Mouse (Mus musculus) T-helper 2 cell (primary cell): Measurements from ENCODE around the gene Nrarp.

Experiments
- in situ Hi-C: fragments of 300-600 bp; cut with MboI, MseI; formaldehyde crosslinking; loops from one replicate; pipeline ENCODE4 v1.15.1; 2025; ENCODE audit warnings: high pct_unique_total_duplicates

Nrarp gene

DNA sequence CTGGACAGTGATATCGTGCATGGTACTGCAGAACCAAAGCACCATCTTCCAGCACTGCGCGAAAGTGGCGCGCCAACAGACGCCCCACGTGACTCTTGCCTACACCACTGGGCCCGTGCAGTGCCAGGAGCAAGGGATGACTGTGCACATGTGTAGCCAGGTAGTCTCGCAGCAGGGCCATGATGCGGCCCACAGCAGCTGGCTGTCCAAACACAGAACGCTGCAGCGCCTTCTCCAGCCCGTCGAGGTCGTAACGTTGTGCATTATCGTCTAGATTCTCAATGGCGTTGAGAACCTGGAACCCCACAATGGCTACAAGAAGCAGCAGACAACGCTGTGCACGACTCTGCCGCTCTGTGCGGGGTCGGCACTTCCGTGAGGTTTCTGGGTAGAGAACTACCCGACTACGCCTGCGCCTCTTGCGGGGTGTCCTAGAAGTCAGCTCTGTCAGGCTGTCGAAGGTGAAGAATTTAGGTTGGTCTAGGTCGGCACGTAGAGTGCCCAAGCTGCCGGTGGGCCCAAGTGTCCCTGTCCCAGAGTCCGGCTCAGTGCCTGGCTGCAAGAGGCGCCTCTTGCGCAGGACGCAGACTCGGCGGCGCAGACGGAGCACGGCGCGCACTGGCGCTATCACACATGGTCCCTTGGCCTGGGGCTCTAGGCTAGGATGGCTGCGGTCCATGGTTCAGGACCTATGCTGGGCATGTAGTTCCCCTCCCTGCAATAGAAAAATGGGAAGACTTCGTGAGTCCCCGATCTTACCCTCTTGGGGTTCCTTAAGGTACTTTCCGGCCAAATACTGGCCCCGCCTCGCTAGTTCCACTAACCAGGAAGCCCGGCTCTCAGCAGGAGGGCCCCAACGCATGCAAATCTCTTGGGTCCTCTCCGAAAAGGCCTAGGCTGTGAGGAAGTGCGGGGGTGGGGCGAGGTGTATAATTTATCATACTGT, 14.9 kb downstream of the Nrarp start:
- in situ Hi-C loops: no loop called here

DNA sequence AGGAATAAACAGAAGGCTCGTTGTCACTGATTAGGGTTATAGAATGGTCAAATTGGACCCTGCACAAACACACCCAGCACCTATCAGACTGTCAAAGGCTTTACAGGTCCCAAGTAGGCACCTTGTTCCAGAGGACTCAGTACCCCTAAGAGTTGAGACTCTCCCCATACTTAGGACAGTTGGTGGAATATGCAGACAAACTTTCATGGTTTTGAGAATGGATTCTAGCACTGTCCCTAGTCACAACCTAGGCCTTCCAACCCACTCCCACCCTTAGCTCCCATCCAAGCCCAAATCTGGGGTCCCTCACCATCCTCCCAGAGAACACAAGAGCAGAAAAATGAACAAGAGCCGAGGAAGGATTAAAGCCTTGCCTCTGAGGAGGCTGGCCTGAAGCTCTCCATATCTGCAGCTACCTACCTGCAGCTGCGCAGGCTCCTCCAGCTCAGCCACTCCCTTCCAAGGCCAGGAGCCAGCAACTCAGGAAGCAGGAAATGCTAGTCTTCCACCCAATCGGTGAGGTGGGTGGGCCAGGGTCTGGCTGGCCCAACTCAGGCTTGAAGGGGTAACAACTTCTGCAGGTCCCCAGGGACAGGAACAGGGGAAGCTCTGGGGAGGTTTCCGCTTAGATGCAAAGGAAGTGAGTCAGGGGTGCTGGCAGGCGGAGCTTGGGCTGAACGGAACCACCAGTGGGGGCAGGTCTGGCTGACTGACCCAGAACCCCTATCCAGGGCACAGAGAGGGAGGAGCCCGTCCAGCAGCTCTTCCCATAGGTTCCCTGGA, 15.8 kb downstream of the Nrarp start, which contains the start of gene Tor4a:
Gene Tor4a, minus strand, starts transcription at position 715 of the 783 bp plus-strand sequence.
- in situ Hi-C loops: no loop called here

DNA sequence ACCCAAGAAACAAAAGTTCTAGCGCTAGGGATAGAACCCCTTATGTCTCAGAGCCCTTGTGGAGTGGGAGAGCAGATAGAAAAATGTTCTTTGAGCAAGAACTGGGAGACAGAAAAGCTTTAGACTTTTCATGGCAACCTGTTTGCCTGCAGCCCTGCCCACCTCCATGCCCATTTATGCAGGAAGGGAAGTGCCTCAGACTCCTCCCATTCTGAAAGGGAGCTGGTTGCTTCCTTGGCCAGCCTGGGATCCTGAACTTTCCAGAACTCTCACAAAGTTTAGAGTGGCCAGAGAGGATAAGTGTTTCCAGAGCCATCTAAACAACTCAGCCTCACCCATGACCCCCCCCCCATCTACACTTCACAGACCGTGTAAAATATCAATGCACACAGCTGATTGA, 16.6 kb downstream of the Nrarp start:
- in situ Hi-C loops: no loop called here

DNA sequence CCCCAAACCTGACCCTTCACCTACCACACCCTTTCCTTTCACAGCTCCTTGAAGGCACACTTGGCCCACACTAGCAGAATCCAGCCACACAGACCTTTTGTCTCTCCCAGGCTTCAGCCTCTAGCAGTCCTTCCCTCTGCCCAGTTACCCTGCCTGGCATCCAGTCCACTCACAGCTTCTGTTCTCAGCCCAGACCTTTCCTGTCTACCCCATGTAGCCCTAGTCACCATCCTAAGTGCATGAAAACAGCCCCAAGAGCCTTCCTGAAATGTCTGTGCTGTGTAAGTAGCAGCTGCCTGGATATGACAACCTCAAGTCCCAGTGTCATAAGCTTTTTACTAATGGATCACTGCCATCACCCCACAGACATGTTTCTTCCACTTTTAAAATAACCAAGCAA, 17.4 kb downstream of the Nrarp start:
- in situ Hi-C loops: no loop called here

DNA sequence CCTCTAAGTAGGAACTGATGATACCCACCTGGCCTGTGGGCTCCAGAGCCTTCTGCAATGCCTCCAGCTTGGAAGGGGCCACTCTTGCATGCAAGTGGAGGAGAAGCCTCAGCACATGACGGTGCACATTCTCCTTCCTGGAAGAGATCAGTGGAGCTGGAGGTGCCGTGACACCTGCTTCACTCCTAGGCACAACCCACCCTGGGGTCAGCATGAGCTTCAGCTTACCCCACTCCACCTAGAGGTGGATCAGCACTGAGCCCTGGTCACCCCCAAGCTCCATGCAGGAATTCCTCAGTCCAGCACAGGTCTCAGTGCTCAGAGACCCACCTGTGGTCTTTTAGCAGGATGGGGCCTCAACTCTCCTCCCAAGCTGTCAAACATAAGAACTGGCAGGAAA, 20.1 kb downstream of the Nrarp start:
- in situ Hi-C loops: no loop called here

DNA sequence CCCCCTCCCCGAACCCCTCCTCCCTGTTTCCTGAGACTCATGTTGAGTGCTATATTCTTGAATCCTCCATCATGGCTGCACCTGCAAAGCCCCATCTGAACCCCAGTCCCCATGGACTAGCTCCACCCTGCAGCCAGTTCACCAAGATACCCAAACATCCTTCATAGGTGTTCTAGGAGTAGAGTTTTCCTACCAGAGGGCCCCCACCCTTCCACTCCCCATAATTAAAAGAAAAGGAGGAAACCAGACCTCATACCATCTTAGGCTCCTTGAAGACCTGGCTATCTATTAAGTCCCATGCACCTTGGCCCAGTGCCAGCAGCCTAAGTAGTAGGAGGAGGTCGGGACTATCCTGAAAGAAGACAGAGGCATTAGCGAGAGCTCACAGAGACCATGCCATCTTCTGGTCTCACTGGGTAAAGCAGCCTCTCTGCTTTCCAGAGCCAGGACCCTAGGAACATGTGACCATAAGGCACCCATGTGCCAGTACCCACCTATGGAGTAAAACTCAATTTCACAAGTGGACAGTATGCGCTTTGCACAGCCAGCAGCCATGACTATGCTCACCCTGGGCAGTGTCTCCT, 23.2 kb downstream of the Nrarp start:
- in situ Hi-C loops: no loop called here

DNA sequence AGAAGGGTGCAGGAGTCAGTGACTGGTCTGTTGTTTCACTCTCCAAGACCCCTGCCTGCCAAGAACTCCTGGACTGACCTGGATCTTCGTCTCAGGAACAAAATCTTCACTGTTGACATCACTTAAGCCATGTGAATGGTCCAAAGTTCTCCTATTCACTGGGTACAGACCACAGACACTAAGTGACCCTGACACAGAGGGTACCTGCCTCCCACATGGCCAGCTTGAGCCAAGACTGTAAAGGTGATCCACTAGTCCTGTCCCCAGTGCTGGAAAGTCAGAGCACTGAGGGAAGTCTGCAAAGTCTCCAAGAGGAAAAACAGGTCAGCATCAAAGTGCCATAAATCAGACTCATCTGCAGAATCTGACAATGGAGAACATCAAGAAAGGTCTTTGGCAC, 27.0 kb downstream of the Nrarp start:
- in situ Hi-C loops: no loop called here

DNA sequence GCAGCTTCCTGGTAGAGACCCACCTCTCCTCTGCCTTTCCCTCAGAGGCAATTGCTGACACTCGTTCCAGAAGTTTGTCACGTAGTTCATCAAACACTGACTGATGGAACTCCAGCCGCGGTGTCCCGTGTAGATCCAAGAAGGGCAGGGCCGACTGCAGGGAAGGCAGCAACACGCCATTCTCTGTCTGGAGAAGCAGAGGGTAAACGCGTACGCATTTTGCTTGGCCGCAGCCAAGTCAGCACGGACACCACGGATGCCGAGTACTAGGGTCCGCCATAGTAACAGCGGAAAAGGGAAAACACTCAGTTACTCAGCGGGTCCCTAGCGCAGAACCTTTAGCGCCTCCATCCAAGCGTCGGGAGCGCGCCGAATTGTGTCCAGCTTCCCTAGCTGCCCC, 30.1 kb downstream of the Nrarp start:
- in situ Hi-C loops: no loop called here

DNA sequence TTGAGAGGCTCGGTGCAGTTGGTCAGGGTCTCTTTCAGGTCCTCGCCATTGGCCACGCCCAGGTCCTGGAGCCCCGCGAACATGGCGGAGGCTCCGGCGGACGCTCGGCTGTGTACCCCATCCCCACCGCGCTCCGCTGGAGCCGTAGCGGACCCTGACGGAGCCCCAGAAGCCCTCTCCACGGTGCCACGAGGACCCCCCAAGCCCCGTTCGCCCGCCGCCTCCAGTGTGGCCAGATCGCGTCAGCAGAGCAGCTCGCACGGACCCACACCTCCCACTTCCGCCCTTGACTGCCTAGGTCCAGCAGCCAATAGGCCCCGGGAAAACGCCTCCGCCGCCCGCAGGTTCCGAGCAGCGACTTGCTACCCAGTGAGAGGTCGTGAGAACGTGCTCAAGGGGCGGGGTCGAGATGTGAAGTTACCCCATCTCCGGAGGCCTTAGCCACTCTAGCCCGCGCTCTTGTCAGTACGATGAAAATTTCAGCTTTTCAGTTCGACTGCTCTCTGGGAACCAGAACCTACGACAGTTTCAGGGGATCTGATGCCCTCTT, 30.6 kb downstream of the Nrarp start, which contains the start of gene Nelfb:
Gene Nelfb, minus strand, starts transcription at position 369 of the 550 bp plus-strand sequence.
- in situ Hi-C loops: no loop called here

DNA sequence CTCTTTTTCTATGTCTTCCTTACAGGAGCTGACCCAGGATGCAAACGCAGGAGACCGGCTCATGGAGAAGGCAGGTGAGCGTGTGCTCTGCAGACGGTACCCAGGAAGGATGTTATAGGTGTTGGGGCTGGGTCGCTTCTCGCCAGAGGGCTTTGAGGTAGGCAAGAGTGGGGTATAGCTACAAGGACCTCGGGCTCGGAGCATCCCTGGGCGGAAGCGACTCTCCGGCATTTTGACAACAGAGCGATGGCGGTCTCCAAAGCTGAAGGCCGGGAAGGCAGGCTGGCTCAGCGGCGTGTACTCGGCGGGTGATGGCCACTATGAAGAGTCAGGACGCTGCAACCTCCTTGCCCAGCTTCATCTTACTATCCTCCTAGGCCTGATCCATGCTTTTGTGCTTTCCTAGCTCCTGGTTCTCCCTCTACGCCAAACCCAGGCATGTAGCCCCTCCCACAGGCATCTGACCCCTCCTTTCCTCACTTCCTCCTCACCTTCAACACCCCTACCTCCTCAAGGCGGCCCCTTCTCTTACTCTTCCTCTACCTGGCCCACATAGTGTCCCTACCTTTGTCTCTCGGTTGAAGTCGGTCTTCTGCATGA, 32.8 kb downstream of the Nrarp start:
- in situ Hi-C loops: no loop called here

DNA sequence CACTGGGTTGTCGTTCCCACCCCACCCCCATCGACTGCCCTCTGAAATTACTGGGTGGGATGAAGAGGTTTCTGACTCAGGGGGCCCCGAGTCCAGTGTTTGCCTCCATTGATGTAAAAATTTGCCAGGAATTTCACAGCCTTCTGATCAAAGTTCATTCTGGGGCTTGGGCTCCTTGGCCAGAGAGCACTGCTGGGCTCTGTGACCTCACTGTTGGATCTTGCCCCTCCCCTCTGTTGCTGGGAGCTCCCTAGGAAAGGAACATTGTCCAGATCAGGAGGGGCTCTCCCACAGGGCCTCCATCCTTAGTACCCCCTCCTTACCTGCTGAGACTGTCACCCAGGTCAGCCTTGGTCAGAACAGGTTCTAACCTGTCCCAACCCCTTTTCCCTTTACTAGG, 33.9 kb downstream of the Nrarp start, which contains the start of gene Stpg3:
Gene Stpg3, minus strand, starts transcription at position 194 of the 400 bp plus-strand sequence.
- in situ Hi-C loops: no loop called here

DNA sequence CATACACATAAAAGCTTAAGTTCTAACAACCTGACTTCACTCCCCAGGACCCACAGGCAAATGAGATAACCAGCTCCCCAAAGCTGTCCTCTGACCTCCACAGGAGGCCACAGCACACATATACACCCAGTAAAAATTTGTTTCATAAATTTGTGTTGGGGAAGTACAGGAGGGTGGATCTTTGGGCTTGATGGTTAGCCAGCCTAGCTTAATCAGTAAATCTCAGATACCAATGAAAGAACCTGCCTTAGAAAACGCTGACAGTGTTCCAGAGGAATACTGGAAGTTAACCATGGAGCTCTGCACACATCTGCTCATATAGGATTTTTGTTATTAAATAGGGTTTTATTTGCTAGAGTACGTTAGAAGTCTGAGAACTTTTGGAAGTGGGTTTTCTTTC, 37.1 kb downstream of the Nrarp start:
- in situ Hi-C loops: no loop called here

DNA sequence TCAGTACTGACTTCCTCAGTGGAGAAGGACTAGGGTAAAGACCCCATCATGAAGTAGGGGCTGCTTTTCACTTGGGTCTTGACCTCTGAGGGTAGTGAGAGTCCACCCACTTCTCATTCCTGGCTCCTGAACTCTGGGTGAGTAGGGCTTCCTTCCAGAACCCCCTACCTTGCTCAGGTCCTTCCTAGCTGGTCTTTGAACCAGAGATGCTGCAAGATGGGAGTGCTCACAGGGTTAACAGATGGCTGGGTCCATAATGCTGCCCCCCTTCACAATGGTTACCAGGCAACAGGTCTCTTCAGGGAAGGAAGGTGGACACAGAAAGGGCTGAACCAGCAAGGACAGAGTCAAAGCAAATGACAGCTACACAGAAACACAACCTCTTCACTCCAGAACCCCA, 37.9 kb downstream of the Nrarp start, which contains the start of gene Fam166a:
Gene Fam166a, plus strand, starts transcription at position 301 of the 400 bp plus-strand sequence.
- in situ Hi-C loops: no loop called here

DNA sequence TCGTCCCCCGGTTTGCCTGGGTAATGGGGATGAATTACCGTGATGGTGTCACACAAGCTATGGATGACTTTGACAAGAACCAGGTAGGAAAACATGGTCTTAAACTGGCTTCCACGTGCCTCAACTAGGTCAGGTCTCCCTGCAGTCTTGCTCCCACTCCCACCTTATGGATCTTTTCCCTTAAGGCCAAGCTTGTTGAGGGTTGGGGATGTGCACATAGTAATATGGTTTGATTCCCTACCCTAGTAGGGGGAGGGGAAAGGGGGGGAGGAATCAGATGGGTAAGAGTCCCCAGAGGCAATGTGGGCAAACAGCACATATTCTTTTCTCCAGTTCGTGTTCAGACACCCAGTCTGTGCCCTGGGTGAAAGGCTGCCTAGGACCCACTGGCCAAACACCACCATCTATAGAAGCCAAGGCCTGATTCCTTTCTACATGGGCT, 40.8 kb downstream of the Nrarp start:
- in situ Hi-C loops: no loop called here

DNA sequence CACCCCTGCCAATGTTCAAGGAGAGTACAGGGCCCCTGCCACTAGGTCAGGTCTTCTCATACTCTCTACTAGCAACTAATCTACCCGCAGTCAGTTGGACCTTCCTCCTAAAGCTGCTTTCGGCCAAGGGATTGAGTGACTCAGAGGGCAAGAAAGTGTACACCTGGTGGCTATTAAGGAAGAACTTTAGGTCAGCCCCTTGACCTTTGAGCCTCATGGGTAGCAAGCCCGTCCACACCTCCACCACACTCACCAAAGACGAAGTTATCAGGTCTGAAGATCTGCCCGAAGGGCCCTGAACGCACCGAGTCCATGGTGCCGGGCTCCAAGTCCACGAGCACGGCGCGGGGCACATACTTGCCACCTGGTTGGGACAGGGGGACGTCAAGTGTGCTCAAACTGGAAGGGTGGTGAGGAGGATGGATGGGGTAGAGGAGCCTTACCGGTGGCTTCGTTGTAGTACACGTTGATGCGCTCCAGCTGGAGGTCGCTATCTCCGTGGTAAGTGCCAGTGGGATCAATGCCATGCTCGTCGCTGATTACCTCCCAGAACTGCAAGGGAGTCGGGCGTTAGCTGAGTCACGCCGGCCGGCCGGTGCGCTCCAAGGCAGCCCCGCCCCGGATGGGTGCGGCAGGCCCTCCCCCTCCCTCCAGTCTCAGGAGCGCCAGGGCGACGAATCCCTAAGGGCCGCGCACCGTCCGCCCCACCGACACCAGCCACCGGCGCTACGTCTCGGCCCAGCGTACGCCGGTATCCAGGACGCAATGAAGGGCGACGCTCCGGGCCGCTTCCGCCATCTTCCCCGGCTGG, 43.3 kb downstream of the Nrarp start:
- in situ Hi-C loops: no loop called here

DNA sequence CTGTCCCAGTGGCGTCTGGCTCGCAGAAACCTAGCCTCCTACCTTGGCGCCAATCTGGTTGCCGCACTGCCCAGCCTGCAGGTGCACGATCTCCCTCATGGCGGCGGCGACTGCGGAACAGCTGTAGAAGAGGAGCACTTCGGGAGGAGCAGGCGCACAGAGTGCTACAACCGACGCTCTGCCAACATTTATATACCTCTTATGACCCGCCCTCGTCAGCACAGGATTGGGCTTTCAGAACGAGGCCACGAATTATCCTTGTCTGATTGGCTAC, 43.9 kb downstream of the Nrarp start, which contains the start of gene Tubb4b:
Gene Tubb4b, minus strand, starts transcription at position 211 of the 274 bp plus-strand sequence.
- in situ Hi-C loops: no loop called here

DNA sequence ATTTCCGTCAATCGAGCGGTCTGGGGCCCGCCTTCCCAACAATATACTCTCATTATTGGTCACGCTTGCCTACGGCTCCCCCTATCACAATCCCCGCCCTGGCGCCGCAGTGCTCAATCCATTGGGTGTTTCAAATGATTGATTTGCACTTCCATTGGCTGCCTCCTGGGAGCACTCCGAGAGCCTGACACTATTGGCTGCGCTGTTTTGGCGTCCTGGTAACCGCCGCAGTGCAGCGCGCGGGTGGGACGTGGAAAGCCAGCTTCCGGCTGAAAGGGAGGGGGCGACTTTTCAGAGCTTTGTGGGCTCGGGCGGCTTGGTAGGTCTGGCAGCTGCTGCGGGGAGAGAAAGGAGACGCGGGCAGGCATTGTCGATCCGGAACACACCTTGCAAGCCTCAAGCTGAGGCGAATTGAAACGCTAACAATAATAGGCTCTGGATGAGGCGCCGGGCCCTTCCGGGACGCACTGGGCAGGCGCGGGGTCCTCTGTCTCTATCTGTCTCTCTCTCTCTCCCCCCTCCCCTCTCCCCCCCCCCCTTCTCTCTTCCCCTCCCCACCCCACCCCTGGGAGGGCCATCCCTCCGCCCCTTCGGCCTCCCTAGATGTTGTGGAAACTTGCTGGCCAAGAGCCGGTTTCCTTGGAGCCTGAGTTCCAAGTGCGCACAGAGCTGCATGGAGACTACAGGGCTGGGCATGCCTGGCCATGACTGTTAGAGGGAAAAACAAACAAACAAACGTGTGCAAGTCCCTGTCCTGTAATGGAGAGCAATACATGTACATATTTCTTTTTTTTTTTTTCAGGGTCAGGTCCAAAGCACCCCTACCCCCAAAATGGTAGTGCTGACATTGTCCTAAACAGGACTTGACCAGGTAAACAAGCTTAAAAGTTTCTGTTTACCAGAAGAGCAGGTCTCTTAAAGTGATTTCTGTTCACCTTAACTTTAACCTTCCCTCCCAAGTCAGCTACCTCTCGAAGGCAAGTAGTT, 44.5 kb downstream of the Nrarp start:
- in situ Hi-C loops: loop anchor here (5.0 kb wide), 1 partner anchor 33 kb away; no protein-coding TSS in a partner anchor

DNA sequence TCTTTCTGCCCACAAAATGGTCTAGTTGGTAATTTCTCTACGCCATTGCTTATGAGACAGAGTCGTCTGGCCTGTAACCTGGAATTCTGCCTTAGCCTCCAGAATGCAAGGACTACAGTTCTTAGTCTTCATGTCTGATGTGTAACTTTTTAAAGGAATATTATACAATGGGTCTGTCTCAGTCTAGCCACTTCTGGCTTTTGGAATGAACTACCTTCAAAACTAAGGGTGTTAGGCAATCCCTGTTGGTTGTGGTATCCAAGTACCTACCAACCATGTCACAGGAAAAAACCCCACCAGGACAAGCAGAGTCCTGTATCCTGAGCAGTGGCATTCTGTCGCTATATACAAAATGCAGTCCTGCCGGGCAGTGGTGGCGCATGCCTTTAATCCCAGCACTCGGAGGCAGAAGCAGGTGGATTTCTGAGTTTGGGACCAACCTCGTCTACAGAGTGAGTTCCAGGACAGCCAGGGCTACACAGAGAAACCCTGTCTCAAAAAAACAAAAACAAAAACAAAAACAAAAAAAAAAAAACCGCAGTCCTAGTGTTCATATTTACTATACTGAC, 45.3 kb downstream of the Nrarp start:
- in situ Hi-C loops: loop anchor here (5.0 kb wide), 1 partner anchor 34 kb away; no protein-coding TSS in a partner anchor

DNA sequence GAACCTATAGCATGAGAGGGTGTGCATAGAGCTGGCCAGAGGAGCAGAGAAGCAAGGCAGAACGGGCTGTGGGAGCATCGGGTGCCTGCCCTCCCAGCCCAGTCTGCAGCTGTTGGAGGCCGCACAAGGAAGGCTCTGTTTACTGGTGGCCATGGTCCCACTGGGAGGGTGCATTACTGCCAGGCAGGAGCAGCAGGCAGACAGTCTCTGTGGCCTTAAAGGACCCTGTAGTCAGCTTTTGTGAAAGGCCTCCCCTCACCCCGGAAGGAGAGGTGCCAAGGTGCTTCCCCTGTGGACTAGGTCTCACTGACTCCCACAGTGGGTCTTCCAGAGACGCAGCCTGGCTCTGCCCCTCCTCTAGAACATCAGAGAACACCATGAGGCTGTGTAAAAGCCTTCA, 46.3 kb downstream of the Nrarp start:
- in situ Hi-C loops: loop anchor here (5.0 kb wide), 1 partner anchor 35 kb away; no protein-coding TSS in a partner anchor
